Mouse (Mus musculus): ENCODE measurements around the gene Arhgap45. TPM values are rescaled to one million over a fixed set of nuclear protein-coding genes. Genes with fewer than 3 reads are reported as not detected.

Gene Arhgap45
- polyA plus RNA-seq, 1 experiment from 2014 or later = 11.2 TPM

DNA sequence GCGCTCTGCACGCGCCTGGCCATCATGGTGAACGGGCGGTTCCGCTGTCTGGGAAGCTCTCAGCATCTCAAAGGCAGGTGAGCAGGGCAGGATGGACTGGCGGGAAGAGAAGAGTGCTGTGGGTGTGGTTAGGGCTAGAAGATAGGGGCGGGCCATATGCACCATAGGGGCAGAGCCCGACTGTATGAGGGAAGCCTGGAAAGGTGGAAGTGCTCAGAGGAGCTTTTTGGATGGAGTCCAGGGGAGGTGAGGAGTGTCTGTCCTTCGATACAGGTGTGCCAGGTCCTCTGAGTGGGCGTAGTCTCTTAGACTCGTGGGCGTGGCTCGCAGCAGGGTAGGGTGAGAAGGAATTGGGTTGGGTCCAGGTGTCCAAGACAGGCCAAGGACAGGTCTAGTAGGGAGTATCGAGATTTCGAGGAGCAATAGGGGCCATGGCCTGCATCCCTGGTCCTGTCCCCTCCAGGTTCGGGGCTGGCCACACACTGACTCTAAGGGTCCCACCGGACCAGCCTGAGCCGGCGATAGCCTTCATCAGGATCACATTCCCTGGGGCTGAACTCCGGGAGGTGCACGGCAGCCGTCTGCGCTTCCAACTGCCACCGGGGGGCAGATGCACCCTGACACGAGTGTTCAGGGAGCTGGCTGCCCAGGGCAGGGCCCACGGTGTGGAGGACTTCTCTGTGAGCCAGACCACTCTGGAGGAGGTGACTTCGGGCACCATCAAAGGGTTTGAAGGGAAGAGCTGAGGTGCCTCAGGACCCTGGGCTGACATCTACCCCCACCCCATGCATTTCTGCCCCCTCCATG is 1.8 kb upstream of the Arhgap45 start:
- no peaks in the 10 kb centered on the region; the same call in none of the 2 replicates for H3K4me1 ChIP-seq (ENCODE audit: insufficient read depth)
- peaks cover 9% of the 10 kb centered on the region; the same call in 1 of the 2 replicates for H3K9me3 ChIP-seq (ENCODE audit: low read depth, low read length)
- H3K4me3 ChIP-seq (ENCODE audit: low read depth, low read length) = peak overlapping the region; percentile 2; the same call in 1 of the 2 replicates
- 0 out of 2 replicates have a peak overlapping the region, but pooled peaks have one; percentile 3 for H3K4me2 ChIP-seq
- no peak overlapping the region; the same call in 1 of the 2 replicates for H3K9ac ChIP-seq
- DNase-seq = peak; percentile 37
- WGBS = 15% methylated on average over 28 of the region's 28 CpGs
- peaks cover 34% of the 10 kb centered on the region for H3K27me3 ChIP-seq (ENCODE audit: insufficient read depth, low read length)
- 0 out of 2 replicates have a peak, but pooled peaks cover 7% of the 10 kb centered on the region for H3K36me3 ChIP-seq (ENCODE audit: insufficient read depth)
- H3K27ac ChIP-seq (ENCODE audit: low read depth) = no peak overlapping the region
- TF ChIP-seq CTCF (IDR thresholded peaks at IDR 0.05; ENCODE audit: low read depth) = peak; percentile 48
- ATAC-seq (ENCODE audit: insufficient read depth) = no peak

DNA sequence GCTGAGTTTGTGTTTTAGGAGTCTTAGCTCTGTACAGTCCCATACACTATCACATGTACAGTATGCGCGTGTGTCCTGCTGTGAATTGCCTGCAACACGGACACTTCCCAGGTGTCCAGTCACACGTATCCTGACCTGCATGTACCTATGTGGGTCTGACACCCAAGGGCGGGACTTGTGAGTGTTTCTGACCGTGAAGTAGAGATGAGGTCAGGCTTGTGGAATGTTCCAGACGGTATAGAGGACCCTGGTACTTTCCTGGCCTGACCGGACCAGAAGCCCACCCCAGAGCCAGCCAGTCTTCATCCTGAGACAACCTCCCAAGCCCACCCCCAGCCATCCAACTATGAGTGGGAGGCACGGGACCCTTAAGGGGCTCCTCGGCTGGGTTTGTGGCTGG is 870 bp upstream of the Arhgap45 start:
- Histone ChIP-seq H3K27ac (ENCODE audit: low read depth) (no peak overlapping the region), H3K27me3 (ENCODE audit: insufficient read depth, low read length) (peaks cover 34% of the 10 kb centered on the region), H3K4me2 (no peak overlapping the region), H3K36me3 (ENCODE audit: insufficient read depth) (0 out of 2 replicates have a peak, but pooled peaks cover 3% of the 10 kb centered on the region), H3K9me3 (ENCODE audit: low read depth, low read length) (peaks cover 4% of the 10 kb centered on the region; the same call in 1 of the 2 replicates), H3K9ac (no peak overlapping the region), H3K4me1 (ENCODE audit: insufficient read depth) (no peaks in the 10 kb centered on the region; the same call in none of the 2 replicates), H3K4me3 (ENCODE audit: low read depth, low read length) (no peak overlapping the region)
- TF ChIP-seq CTCF (IDR thresholded peaks at IDR 0.05; ENCODE audit: low read depth) = no peak
- ATAC-seq (ENCODE audit: insufficient read depth) (no peak), DNase-seq (no peak)
- 62% methylated on average over 10 of the region's 10 CpGs for WGBS

- peaks cover 6% of the 10 kb centered on the region; the same call in 1 of the 2 replicates for H3K36me3 ChIP-seq (ENCODE audit: insufficient read depth)
- 92% methylated on average over 10 of the region's 10 CpGs for WGBS
- H3K9me3 ChIP-seq (ENCODE audit: low read depth, low read length) = no peaks in the 10 kb centered on the region
- no peak overlapping the region for H3K9ac ChIP-seq
- no peak for DNase-seq
- TF ChIP-seq CTCF (IDR thresholded peaks at IDR 0.05; ENCODE audit: low read depth) = no peak
- no peak overlapping the region for H3K27ac ChIP-seq (ENCODE audit: low read depth)
- no peak for ATAC-seq (ENCODE audit: insufficient read depth)
- H3K4me3 ChIP-seq (ENCODE audit: low read depth, low read length) = peak overlapping the region; percentile 16; the same call in 1 of the 2 replicates
- H3K4me1 ChIP-seq (ENCODE audit: insufficient read depth) = no peaks in the 10 kb centered on the region; the same call in none of the 2 replicates
- peak overlapping the region; percentile 21; the same call in 1 of the 2 replicates for H3K4me2 ChIP-seq
- H3K27me3 ChIP-seq (ENCODE audit: insufficient read depth, low read length) = peaks cover 32% of the 10 kb centered on the region
These were observed 478 bp downstream of the Arhgap45 start for GRCm38 (mm10) chr10:80016931-80017330.

GRCm38 (mm10) chr10:80017361-80017760 is 908 bp downstream of the Arhgap45 start:
- peaks cover 11% of the 10 kb centered on the region for H3K36me3 ChIP-seq (ENCODE audit: insufficient read depth)
- H3K9me3 ChIP-seq (ENCODE audit: low read depth, low read length) = no peaks in the 10 kb centered on the region
- H3K9ac ChIP-seq = no peak overlapping the region
- H3K27me3 ChIP-seq (ENCODE audit: insufficient read depth, low read length) = peaks cover 28% of the 10 kb centered on the region
- DNase-seq = no peak
- TF ChIP-seq CTCF (IDR thresholded peaks at IDR 0.05; ENCODE audit: low read depth) = no peak
- H3K4me1 ChIP-seq (ENCODE audit: insufficient read depth) = no peaks in the 10 kb centered on the region; the same call in none of the 2 replicates
- no peak overlapping the region for H3K4me3 ChIP-seq (ENCODE audit: low read depth, low read length)
- H3K27ac ChIP-seq (ENCODE audit: low read depth) = no peak overlapping the region
- no peak for ATAC-seq (ENCODE audit: insufficient read depth)
- H3K4me2 ChIP-seq = peak overlapping the region; percentile 21; the same call in 1 of the 2 replicates
- 62% methylated on average over 3 of the region's 3 CpGs for WGBS

GRCm38 (mm10) chr10:80017771-80018170 is 1.3 kb downstream of the Arhgap45 start:
- Histone ChIP-seq H3K4me1 (ENCODE audit: insufficient read depth) (no peaks in the 10 kb centered on the region; the same call in none of the 2 replicates), H3K27ac (ENCODE audit: low read depth) (no peak overlapping the region), H3K36me3 (ENCODE audit: insufficient read depth) (peaks cover 14% of the 10 kb centered on the region), H3K9ac (no peak overlapping the region), H3K27me3 (ENCODE audit: insufficient read depth, low read length) (peaks cover 27% of the 10 kb centered on the region), H3K4me3 (ENCODE audit: low read depth, low read length) (no peak overlapping the region), H3K4me2 (no peak overlapping the region), H3K9me3 (ENCODE audit: low read depth, low read length) (no peaks in the 10 kb centered on the region)
- ATAC-seq (ENCODE audit: insufficient read depth) (no peak), DNase-seq (no peak)
- TF ChIP-seq CTCF (IDR thresholded peaks at IDR 0.05; ENCODE audit: low read depth) = no peak
- 79% methylated on average over 14 of the region's 14 CpGs for WGBS

DNA sequence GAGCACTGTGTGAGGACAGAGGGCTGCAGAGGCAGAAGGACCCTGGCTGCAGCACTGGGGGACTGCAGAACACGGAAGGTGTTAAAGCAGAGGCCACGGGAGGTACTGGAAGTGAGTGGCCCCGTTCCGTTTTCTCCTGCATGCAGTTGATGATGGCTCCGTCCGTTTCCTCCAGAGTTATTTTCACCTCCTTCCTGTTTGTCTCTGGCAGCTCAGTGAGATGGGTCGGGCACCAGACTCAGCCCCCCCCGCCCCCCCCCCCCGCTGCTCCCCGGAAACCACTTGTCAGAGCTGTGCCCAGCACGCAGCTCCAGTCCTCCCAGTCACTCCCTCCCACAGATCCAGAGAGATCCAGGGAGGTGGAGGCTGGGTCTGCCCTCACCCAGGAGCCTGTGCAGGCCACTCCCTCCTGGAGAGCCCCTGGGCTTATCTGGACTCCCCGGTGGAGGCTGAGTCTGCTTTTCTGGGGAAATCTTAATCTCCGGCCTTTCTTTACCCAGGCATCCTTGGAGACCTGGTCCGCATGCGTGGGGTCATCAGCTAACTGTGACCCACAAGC is 2.4 kb downstream of the Arhgap45 start:
- peaks cover 17% of the 10 kb centered on the region for H3K27me3 ChIP-seq (ENCODE audit: insufficient read depth, low read length)
- H3K9ac ChIP-seq = peak overlapping the region; percentile 49
- H3K27ac ChIP-seq (ENCODE audit: low read depth) = peak overlapping the region; percentile 71
- peaks cover 14% of the 10 kb centered on the region for H3K36me3 ChIP-seq (ENCODE audit: insufficient read depth)
- peak; percentile 62 for DNase-seq
- H3K4me2 ChIP-seq = peak overlapping the region; percentile 59
- 4% methylated on average over 15 of the region's 15 CpGs for WGBS
- ATAC-seq (ENCODE audit: insufficient read depth) = peak; percentile 58
- no peak for TF ChIP-seq CTCF (IDR thresholded peaks at IDR 0.05; ENCODE audit: low read depth)
- no peaks in the 10 kb centered on the region for H3K9me3 ChIP-seq (ENCODE audit: low read depth, low read length)
- H3K4me1 ChIP-seq (ENCODE audit: insufficient read depth) = no peaks in the 10 kb centered on the region; the same call in none of the 2 replicates
- peak overlapping the region; percentile 14; the same call in 1 of the 2 replicates for H3K4me3 ChIP-seq (ENCODE audit: low read depth, low read length)
